Mouse (Mus musculus) neural tube, embryonic 13.5 days (tissue): ENCODE measurements around the gene Pi4k2a. TPM values are rescaled to one million over a fixed set of nuclear protein-coding genes. Genes with fewer than 3 reads are reported as not detected.

Experiments
- polyA plus RNA-seq: library from polyadenylated mRNA; unstranded; fragments of >200 nt; fragmentation: Nextera tagmentation; extraction: Ambion mirVana; gene quantifications from 2 replicates; pipeline ENCODE4 v1.2.1, GENCODE M21; 2015

The Pi4k2a gene
- polyA plus RNA-seq, 1 experiment from 2014 or later: 34.0 TPM

Other genes starting within 250 kb of the Pi4k2a start
- 10.2 and 11.7 TPM in 2 replicates for gene Frat2, start 242.3 kb upstream of the Pi4k2a start, polyA plus RNA-seq
- 15.4 and 15.6 TPM in 2 replicates for gene Rrp12, start 194.3 kb upstream of the Pi4k2a start, polyA plus RNA-seq
- 458 and 477 TPM in 2 replicates for gene Pgam1, start 178.5 kb upstream of the Pi4k2a start, polyA plus RNA-seq
- 64.4 and 69.4 TPM in 2 replicates for gene Exosc1, start 157.0 kb upstream of the Pi4k2a start, polyA plus RNA-seq
- 75.4 and 76.1 TPM in 2 replicates for gene Zdhhc16, start 157.0 kb upstream of the Pi4k2a start, polyA plus RNA-seq
- 32.8 and 37.1 TPM in 2 replicates for gene Mms19, start 109.3 kb upstream of the Pi4k2a start, polyA plus RNA-seq
- 14.9 and 15.6 TPM in 2 replicates for gene Ubtd1, start 108.7 kb upstream of the Pi4k2a start, polyA plus RNA-seq
- gene Ankrd2, start 54.5 kb upstream of the Pi4k2a start, polyA plus RNA-seq: 0.53 and 0.73 TPM in 2 replicates
- gene Hoga1, start 44.9 kb upstream of the Pi4k2a start, polyA plus RNA-seq: 0.93 and 1.6 TPM in 2 replicates
- 0.36 TPM in 1 of 2 replicates, not detected in the other for gene 4933411K16Rik, start 38.2 kb upstream of the Pi4k2a start, polyA plus RNA-seq
- 116 and 125 TPM in 2 replicates for gene Morn4, start 4.1 kb upstream of the Pi4k2a start, polyA plus RNA-seq
- 9.1 and 9.7 TPM in 2 replicates for gene Avpi1, start 38.6 kb downstream of the Pi4k2a start, polyA plus RNA-seq
- 3.2 and 4.1 TPM in 2 replicates for gene Marveld1, start 56.9 kb downstream of the Pi4k2a start, polyA plus RNA-seq
- 62.0 and 65.1 TPM in 2 replicates for gene Zfyve27, start 73.5 kb downstream of the Pi4k2a start, polyA plus RNA-seq
- 20.0 and 26.8 TPM in 2 replicates for gene Sfrp5, start 111.8 kb downstream of the Pi4k2a start, polyA plus RNA-seq
- gene Golga7b, start 157.1 kb downstream of the Pi4k2a start, polyA plus RNA-seq: 42.3 and 48.7 TPM in 2 replicates